In the genomic region with DNA sequence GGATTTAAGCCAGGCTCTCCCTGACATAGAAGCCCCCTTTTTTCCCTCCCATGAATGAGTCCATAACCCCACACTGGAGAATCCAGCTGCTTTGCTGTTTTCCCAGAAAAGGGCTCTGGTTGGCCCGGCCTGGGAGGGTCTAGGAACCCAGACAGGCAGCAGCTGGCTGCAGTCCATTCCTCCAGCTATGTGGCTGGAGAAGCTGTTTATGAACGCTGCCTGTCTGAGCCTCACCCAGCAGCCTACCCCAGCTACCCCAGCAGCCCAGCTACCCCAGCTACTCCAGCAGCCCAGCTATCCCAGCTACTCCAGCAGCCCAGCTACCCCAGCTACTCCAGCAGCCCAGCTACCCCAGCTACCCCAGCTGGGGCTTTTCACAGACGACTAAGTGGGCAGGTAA, we compare ENCODE assay signal across 8 mouse cellular contexts. TPM values are rescaled to one million over a fixed set of nuclear protein-coding genes. Genes with fewer than 3 reads are reported as not detected.
DNase-seq lines count a peak whose midpoint lies in the region; ATAC-seq and TF ChIP-seq lines count a peak whose summit lies in the region.

A gene (plus strand): TSS at position 171 of the 400 bp plus-strand sequence.

- no peaks in the 10 kb centered on the region for H3K27me3 ChIP-seq in lung, embryonic 16.5 days (ENCODE audit: control insufficient read depth, insufficient read depth, low read depth, low read length)
- H3K27me3 ChIP-seq in kidney, postnatal 0 days (ENCODE audit: insufficient read depth, low read length) = no peaks in the 10 kb centered on the region

- H3K4me3 ChIP-seq in lung, embryonic 16.5 days (ENCODE audit: low read length) = no peak within 1 kb of the TSS
- no peak within 1 kb of the TSS for H3K4me3 ChIP-seq in cortical plate, adult 2 months (ENCODE audit: insufficient read depth, low read length)
- no peak within 1 kb of the TSS for H3K4me3 ChIP-seq in kidney, postnatal 0 days (replicated peaks; ENCODE audit: low read depth, low read length)

- TF ChIP-seq CTCF in cortical plate, adult 2 months (IDR thresholded peaks at IDR 0.05; ENCODE audit: extremely low read depth, insufficient read depth, low read length) = no peak
- no peak for TF ChIP-seq CTCF in kidney, postnatal 0 days (IDR thresholded peaks at IDR 0.05; ENCODE audit: low read depth)

- ATAC-seq in lung, embryonic 16.5 days (ENCODE audit: low read depth) = peak; percentile 85
- ATAC-seq in kidney, postnatal 0 days (replicated peaks; ENCODE audit: low FRiP score, low read depth) = 0 out of 2 replicates have a peak, but pooled peaks have one; percentile 21

- H3K4me2 ChIP-seq in lung, embryonic 16.5 days (ENCODE audit: low read depth, low read length) = no peak within 1 kb of the TSS
- H3K4me2 ChIP-seq in kidney, postnatal 0 days (ENCODE audit: low read length) = no peak within 1 kb of the TSS

- no peaks in the 10 kb centered on the region for H3K9me3 ChIP-seq in lung, embryonic 16.5 days (ENCODE audit: control insufficient read depth, low read length)
- no peaks in the 10 kb centered on the region for H3K9me3 ChIP-seq in kidney, postnatal 0 days (replicated peaks; ENCODE audit: low read length)

- H3K36me3 ChIP-seq in lung, embryonic 16.5 days (ENCODE audit: control insufficient read depth, insufficient read depth, low read length) = no peaks in the 10 kb centered on the region
- H3K36me3 ChIP-seq in kidney, postnatal 0 days (ENCODE audit: insufficient read depth, low read length) = no peaks in the 10 kb centered on the region

- peak within 1 kb of the TSS; percentile 19 for H3K9ac ChIP-seq in lung, embryonic 16.5 days (ENCODE audit: low read length)
- H3K9ac ChIP-seq in kidney, postnatal 0 days (ENCODE audit: low read depth, low read length) = no peak within 1 kb of the TSS

- peak within 1 kb of the TSS; percentile 76 for H3K27ac ChIP-seq in lung, embryonic 16.5 days (ENCODE audit: low read length)
- no peak within 1 kb of the TSS for H3K27ac ChIP-seq in cortical plate, adult 2 months (ENCODE audit: insufficient read depth, low read length)
- peak within 1 kb of the TSS; percentile 84 for H3K27ac ChIP-seq in kidney, postnatal 0 days

- peaks cover 32% of the 10 kb centered on the region for H3K4me1 ChIP-seq in lung, embryonic 16.5 days (replicated peaks; ENCODE audit: control insufficient read depth, insufficient read depth, low read length)
- peaks cover 7% of the 10 kb centered on the region for H3K4me1 ChIP-seq in cortical plate, adult 2 months (ENCODE audit: control insufficient read depth, insufficient read depth, low read length)
- H3K4me1 ChIP-seq in kidney, postnatal 0 days (replicated peaks; ENCODE audit: insufficient read depth, low read length) = peaks cover 5% of the 10 kb centered on the region; the same call in 1 of the 2 replicates

- TF ChIP-seq POLR2A in cortical plate, adult 2 months (IDR thresholded peaks at IDR 0.05; ENCODE audit: extremely low read depth, insufficient read depth, low read length) = no peak

- WGBS in lung, embryonic 16.5 days = 17% methylated on average over 3 of the region's 3 CpGs
- WGBS in kidney, postnatal 0 days = 21% methylated on average over 3 of the region's 3 CpGs

- DNase-seq in lung, postnatal 25 days (ENCODE audit: low spot score) = no peak
- DNase-seq in heart, adult 18-20 months = no peak
- peak; percentile 70 for DNase-seq in kidney, postnatal 0 days (ENCODE audit: low spot score)
- peak; percentile 75 for DNase-seq in lung, postnatal 10 days
- DNase-seq in testis, postnatal 10 days (ENCODE audit: low spot score) = peak; percentile 52
- no peak for DNase-seq in cerebellum, postnatal 36 days

RNA-seq across cellular contexts. Expression of the gene that starts here (rescaled TPM):
- 99.3 and 112 TPM in 2 replicates for polyA plus RNA-seq in lung, embryonic 16.5 days (2015; fragmentation: Nextera tagmentation; extraction: Ambion mirVana)
- polyA plus RNA-seq in cortical plate, adult 2 months (2012; rRNA removed) = 54.9 and 61.1 TPM in 2 replicates
- 10 to 100 TPM; 20.3 to 31.3 TPM for total RNA-seq in heart, adult 18-20 months (2021)
- 119 and 121 TPM in 2 replicates for polyA plus RNA-seq in kidney, postnatal 0 days (2015; fragmentation: Nextera tagmentation; extraction: Ambion mirVana)

Comparison
In these comparisons a context has a peak if more than half of its experiments do, and no peak if none do; other contexts are left out.
1. DNase-seq: peak in kidney, postnatal 0 days (single experiment), lung, postnatal 10 days (single experiment) and testis, postnatal 10 days (single experiment); none in lung, postnatal 25 days (single experiment), heart, adult 18-20 months (0 of 2) and cerebellum, postnatal 36 days (0 of 2).